Mouse (Mus musculus) limb, embryonic 13.5 days (tissue): ENCODE measurements at regions not wholly inside any gene's neighbourhood (a gene's known extent, or its start where the extent isn't known, plus 50 kb on each side); places are given as distances from the start of the nearest gene placed in this dataset.
A peak's percentile ranks its signal among the peaks of the same experiment; 100 is the strongest.

Source experiments
- ATAC-seq: fragments of 200-750 bp; cut with Nextera tagmentation; 2 replicates; pipeline ENCODE4 v1.8.0; 2017; ENCODE audit warnings: low read depth, moderate number of reproducible peaks, moderate TSS enrichment; ENCODE audit not compliant: low FRiP score
- H3K27ac ChIP-seq: fragments of 300-500 bp; sonication (generic); 2 replicates; pipeline ENCODE4 v1.5.1; 2015; ENCODE audit warnings: inconsistent platforms, mild to moderate bottlenecking, moderate library complexity
- H3K27me3 ChIP-seq: fragments of 300-500 bp; sonication (generic); 2 replicates; pipeline ENCODE4 v1.6.1; 2015; ENCODE audit warnings: mild to moderate bottlenecking, inconsistent platforms
- H3K36me3 ChIP-seq: fragments of 300-500 bp; sonication (generic); 2 replicates; pipeline ENCODE4 v1.6.1; 2015; ENCODE audit warnings: inconsistent platforms, mild to moderate bottlenecking, moderate library complexity
- H3K4me1 ChIP-seq: fragments of 300-500 bp; sonication (generic); 2 replicates; pipeline ENCODE4 v1.6.1; 2015; ENCODE audit warnings: inconsistent platforms
- H3K4me2 ChIP-seq: fragments of 300-500 bp; sonication (generic); replicated peaks from 2 replicates; pipeline ENCODE4 v1.6.1; 2015; ENCODE audit warnings: inconsistent platforms, mild to moderate bottlenecking, moderate library complexity
- H3K4me3 ChIP-seq: fragments of 300-500 bp; sonication (generic); 2 replicates; pipeline ENCODE4 v1.5.1; 2015; ENCODE audit warnings: moderate library complexity, mild to moderate bottlenecking, inconsistent platforms
- H3K9ac ChIP-seq: fragments of 300-500 bp; sonication (generic); 2 replicates; pipeline ENCODE4 v1.6.1; 2015; ENCODE audit warnings: mild to moderate bottlenecking, inconsistent platforms
- H3K9me3 ChIP-seq: fragments of 300-500 bp; sonication (generic); 2 replicates; pipeline ENCODE4 v1.6.1; 2016; ENCODE audit warnings: inconsistent platforms
- WGBS: fragments of 180-500 bp; shearing (Covaris S2); methylation state at CpG from one replicate; pipeline ENCODE4 v1.1.7; 2015; 5-methylcytosine and 5-hydroxymethylcytosine counted together

- no peaks in the 10 kb centered on the region for H3K9me3 ChIP-seq
- WGBS, result 33% methylated on average over 7 of the region's 7 CpGs
- no peak overlapping the region for H3K4me3 ChIP-seq
- H3K36me3 ChIP-seq, result no peaks in the 10 kb centered on the region
- H3K27me3 ChIP-seq, result no peaks in the 10 kb centered on the region
- no peak overlapping the region for H3K27ac ChIP-seq
- H3K9ac ChIP-seq, result no peak overlapping the region
- H3K4me2 ChIP-seq, result no peak overlapping the region
- no peak for ATAC-seq
- no peaks in the 10 kb centered on the region for H3K4me1 ChIP-seq
Measured at GRCm38 (mm10) chr10:9529408-9529807, 145.6 kb downstream of the Samd5 start.

GRCm38 (mm10) chr10:9528066-9528465 lies 146.9 kb downstream of the Samd5 start:
- 83% methylated on average over 4 of the region's 4 CpGs for WGBS
- no peaks in the 10 kb centered on the region for H3K36me3 ChIP-seq
- no peaks in the 10 kb centered on the region for H3K27me3 ChIP-seq
- ATAC-seq, result no peak
- no peaks in the 10 kb centered on the region for H3K4me1 ChIP-seq
- no peak overlapping the region for H3K4me3 ChIP-seq
- H3K9me3 ChIP-seq, result no peaks in the 10 kb centered on the region
- H3K4me2 ChIP-seq, result no peak overlapping the region
- no peak overlapping the region for H3K27ac ChIP-seq
- H3K9ac ChIP-seq, result no peak overlapping the region

- Histone ChIP-seq H3K9me3 (no peaks in the 10 kb centered on the region), H3K4me3 (no peak overlapping the region), H3K36me3 (no peaks in the 10 kb centered on the region), H3K9ac (no peak overlapping the region), H3K4me1 (no peaks in the 10 kb centered on the region), H3K27me3 (no peaks in the 10 kb centered on the region), H3K4me2 (no peak overlapping the region), H3K27ac (no peak overlapping the region)
- WGBS, result 60% methylated on average over 12 of the region's 12 CpGs
- no peak for ATAC-seq
Measured at GRCm38 (mm10) chr10:9509764-9510390, 165.1 kb downstream of the Samd5 start.

GRCm38 (mm10) chr10:9509092-9509671 lies 165.8 kb downstream of the Samd5 start:
- Histone ChIP-seq H3K4me1 (peaks cover 2% of the 10 kb centered on the region; the same call in 1 of the 2 replicates), H3K9ac (no peak overlapping the region), H3K9me3 (no peaks in the 10 kb centered on the region), H3K27me3 (no peaks in the 10 kb centered on the region), H3K36me3 (no peaks in the 10 kb centered on the region), H3K27ac (no peak overlapping the region), H3K4me2 (no peak overlapping the region), H3K4me3 (no peak overlapping the region)
- ATAC-seq, result no peak
- WGBS, result 79% methylated on average over 17 of the region's 17 CpGs

DNA sequence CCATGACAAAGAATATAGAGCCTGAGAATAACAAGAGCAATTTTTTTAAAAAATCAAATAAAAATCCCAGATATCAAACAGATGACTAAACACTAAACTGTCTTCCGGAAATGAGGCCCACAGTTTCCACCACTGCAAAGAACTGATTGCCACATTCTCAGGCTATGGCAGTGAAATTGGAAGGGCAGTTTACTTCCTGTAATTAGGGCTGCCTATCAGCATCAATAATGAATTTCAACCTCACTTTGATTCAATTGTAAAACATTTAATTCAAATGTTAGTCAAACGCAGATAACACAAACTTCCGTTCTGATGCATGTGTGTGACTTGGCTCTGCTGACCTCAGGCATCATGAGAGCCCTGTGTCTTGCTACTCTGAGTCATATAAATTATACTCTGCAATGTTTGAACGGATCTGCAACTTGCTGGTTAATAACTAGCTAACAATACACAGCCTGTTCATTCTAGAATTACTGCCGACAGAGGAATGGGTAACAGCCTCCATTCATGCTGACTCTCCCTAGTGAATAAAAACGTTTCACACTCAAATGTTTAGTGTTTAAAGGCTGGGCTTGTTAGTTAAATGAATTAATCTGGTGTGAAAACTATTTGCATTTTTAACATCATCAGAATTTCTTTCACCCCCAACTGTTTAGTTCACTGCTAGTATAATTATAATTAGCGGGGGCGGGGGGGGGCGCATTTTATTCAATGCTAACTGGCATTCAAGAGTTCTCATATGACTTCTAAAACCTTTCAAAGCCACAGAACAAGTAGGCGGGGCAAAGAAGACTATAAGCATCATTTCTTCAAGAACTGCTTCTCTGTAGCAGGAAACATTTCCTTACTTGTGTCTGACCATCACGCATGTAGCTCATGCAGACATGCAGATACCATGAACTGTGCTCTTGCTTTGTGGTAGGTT lies 171.2 kb downstream of the Samd5 start:
- ATAC-seq, result peak; percentile 51; the same call in 1 of the 2 replicates

DNA sequence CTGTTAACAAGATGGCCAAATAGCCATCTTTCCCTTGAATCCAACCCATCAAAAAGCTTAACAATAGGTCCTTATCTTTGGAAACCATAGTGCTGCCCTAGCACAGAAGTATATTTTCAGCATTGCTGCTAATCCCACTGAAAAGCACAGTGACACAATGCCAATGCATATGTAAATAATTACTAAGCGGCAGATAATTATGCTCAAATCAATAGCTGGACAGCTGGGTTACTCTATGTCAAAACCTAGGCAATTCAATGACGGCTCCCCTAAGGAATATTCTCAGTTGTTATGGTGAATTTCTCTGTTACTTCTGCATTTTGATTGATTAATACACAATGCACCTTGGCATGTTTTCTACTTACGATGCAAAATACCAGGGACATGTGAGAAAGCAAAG lies 176.5 kb downstream of the Samd5 start:
- Histone ChIP-seq H3K9me3 (no peaks in the 10 kb centered on the region), H3K27me3 (no peaks in the 10 kb centered on the region), H3K27ac (no peak overlapping the region), H3K9ac (no peak overlapping the region), H3K36me3 (no peaks in the 10 kb centered on the region), H3K4me1 (no peaks in the 10 kb centered on the region), H3K4me3 (no peak overlapping the region), H3K4me2 (no peak overlapping the region)
- ATAC-seq, result no peak
- WGBS, result 93% methylated on average over 3 of the region's 3 CpGs

More for the DNA sequence above, 171.2 kb downstream of the Samd5 start:
- no peak overlapping the region for H3K4me2 ChIP-seq
- H3K4me3 ChIP-seq, result no peak overlapping the region
- 48% methylated on average over 11 of the region's 11 CpGs for WGBS
- no peak overlapping the region for H3K9ac ChIP-seq
- no peaks in the 10 kb centered on the region for H3K27me3 ChIP-seq
- peaks cover 8% of the 10 kb centered on the region; the same call in 1 of the 2 replicates for H3K4me1 ChIP-seq
- H3K36me3 ChIP-seq, result no peaks in the 10 kb centered on the region
- no peaks in the 10 kb centered on the region for H3K9me3 ChIP-seq
- H3K27ac ChIP-seq, result no peak overlapping the region

DNA sequence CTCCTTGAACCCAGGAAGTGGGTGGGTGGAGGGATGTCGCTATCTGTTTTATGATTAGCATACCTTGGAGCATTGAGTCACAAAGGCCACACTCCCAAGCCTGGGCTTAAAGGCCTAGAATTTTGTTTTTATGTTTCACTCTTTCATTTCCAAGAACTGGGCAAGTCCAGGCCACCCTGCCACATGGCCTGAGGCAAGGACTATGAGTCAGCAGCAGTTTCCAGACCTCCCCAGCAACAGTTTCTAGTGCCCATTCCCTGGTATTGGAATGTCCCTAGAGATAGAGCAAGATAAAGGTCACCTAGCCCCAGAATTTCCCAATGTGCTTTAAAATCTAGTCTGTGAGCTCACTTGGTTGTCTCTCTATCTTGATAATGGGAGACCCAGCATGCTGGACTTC lies 178.0 kb downstream of the Samd5 start:
- Histone ChIP-seq H3K9ac (no peak overlapping the region), H3K4me1 (no peaks in the 10 kb centered on the region), H3K27ac (no peak overlapping the region), H3K4me3 (no peak overlapping the region), H3K9me3 (no peaks in the 10 kb centered on the region), H3K36me3 (no peaks in the 10 kb centered on the region), H3K4me2 (no peak overlapping the region), H3K27me3 (no peaks in the 10 kb centered on the region)
- no peak for ATAC-seq
- 85% methylated on average over 1 of the region's 1 CpGs for WGBS

- 32% methylated on average over 6 of the region's 6 CpGs for WGBS
- H3K36me3 ChIP-seq, result no peaks in the 10 kb centered on the region
- H3K27me3 ChIP-seq, result no peaks in the 10 kb centered on the region
- no peaks in the 10 kb centered on the region for H3K9me3 ChIP-seq
- no peak overlapping the region for H3K27ac ChIP-seq
- no peak for ATAC-seq
- H3K9ac ChIP-seq, result no peak overlapping the region
- H3K4me3 ChIP-seq, result no peak overlapping the region
- H3K4me1 ChIP-seq, result no peaks in the 10 kb centered on the region
- no peak overlapping the region for H3K4me2 ChIP-seq
Measured at GRCm38 (mm10) chr10:9495143-9495651, 179.8 kb downstream of the Samd5 start.

GRCm38 (mm10) chr10:9490416-9490815 lies 184.6 kb downstream of the Samd5 start:
- Histone ChIP-seq H3K9ac (no peak overlapping the region), H3K27ac (no peak overlapping the region), H3K36me3 (no peaks in the 10 kb centered on the region), H3K9me3 (no peaks in the 10 kb centered on the region), H3K27me3 (no peaks in the 10 kb centered on the region), H3K4me1 (no peaks in the 10 kb centered on the region), H3K4me3 (no peak overlapping the region), H3K4me2 (no peak overlapping the region)
- 68% methylated on average over 2 of the region's 2 CpGs for WGBS
- no peak for ATAC-seq

GRCm38 (mm10) chr10:9462361-9462760 lies 212.6 kb downstream of the Samd5 start:
- no peak for ATAC-seq
- H3K27me3 ChIP-seq, result no peaks in the 10 kb centered on the region
- no peak overlapping the region for H3K4me3 ChIP-seq
- H3K4me2 ChIP-seq, result no peak overlapping the region
- no peaks in the 10 kb centered on the region for H3K36me3 ChIP-seq
- no peaks in the 10 kb centered on the region for H3K9me3 ChIP-seq
- no peaks in the 10 kb centered on the region for H3K4me1 ChIP-seq
- H3K27ac ChIP-seq, result no peak overlapping the region
- H3K9ac ChIP-seq, result no peak overlapping the region
- 73% methylated on average over 6 of the region's 6 CpGs for WGBS

DNA sequence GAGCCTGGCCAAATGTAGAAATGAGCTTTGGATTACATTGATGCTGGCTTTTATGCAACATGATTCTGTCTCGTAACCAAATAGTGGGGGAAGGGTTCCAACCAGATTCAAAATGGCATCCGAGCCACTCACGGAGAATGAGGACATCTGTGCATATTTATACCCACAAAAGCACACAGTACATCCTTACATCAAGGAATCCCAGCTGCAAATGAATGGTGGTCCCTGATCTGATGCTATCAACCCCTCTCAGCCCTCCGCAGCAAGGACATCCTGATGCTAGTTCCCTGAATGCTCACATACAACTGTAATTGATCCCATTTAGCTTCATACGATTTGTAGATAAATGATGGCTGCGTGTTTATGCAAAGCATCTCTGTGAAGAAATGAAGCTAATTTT lies 215.9 kb downstream of the Samd5 start:
- no peak overlapping the region for H3K4me2 ChIP-seq
- no peaks in the 10 kb centered on the region for H3K36me3 ChIP-seq
- H3K27ac ChIP-seq, result no peak overlapping the region
- no peaks in the 10 kb centered on the region for H3K4me1 ChIP-seq
- H3K9me3 ChIP-seq, result no peaks in the 10 kb centered on the region
- no peaks in the 10 kb centered on the region for H3K27me3 ChIP-seq
- 84% methylated on average over 6 of the region's 6 CpGs for WGBS
- no peak overlapping the region for H3K4me3 ChIP-seq
- no peak overlapping the region for H3K9ac ChIP-seq
- no peak for ATAC-seq

DNA sequence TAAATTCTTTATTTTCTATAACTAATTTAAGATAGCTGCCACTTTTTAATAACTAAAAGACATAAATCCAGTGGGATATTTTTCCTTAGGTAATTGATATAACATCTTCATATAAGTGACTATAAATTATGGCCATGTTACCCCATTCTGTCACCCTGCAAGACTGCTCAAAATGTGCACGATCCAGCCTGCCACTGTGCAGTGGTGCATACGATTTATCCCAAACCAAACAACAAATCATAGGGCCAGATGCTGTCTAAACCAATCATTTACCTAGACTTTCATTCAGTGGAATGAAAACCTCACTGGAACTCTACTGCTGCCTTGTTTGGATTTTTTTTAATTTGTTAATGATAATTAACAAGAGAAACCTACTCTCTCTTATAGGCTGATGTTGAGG lies 216.5 kb downstream of the Samd5 start:
- no peaks in the 10 kb centered on the region for H3K9me3 ChIP-seq
- no peak overlapping the region for H3K27ac ChIP-seq
- no peak for ATAC-seq
- no peaks in the 10 kb centered on the region for H3K4me1 ChIP-seq
- H3K4me3 ChIP-seq, result no peak overlapping the region
- H3K9ac ChIP-seq, result no peak overlapping the region
- WGBS, result 74% methylated on average over 2 of the region's 2 CpGs
- H3K27me3 ChIP-seq, result no peaks in the 10 kb centered on the region
- H3K36me3 ChIP-seq, result no peaks in the 10 kb centered on the region
- no peak overlapping the region for H3K4me2 ChIP-seq
